Mouse (Mus musculus): ENCODE measurements around the gene Rsl1d1. TPM values are rescaled to one million over a fixed set of nuclear protein-coding genes. Genes with fewer than 3 reads are reported as not detected.

Rsl1d1 gene
- polyA plus RNA-seq, 1 experiment from 2014 or later = 219 TPM

Small RNAs within 50 kb of the gene (microRNA-seq; reads per million reads assigned to microRNA genes)
- 324 reads per million, percentile 66 among the genes with 10 or more reads in this experiment for gene Gm23935

Other genes with a start within 250 kb of the Rsl1d1 start
- 37.2 and 38.3 TPM in 2 replicates for gene Snn, start 142.4 kb downstream of the Rsl1d1 start, polyA plus RNA-seq (2016; fragmentation: Nextera tagmentation; extraction: Ambion mirVana)
- gene Litaf, start 137.2 kb downstream of the Rsl1d1 start, polyA plus RNA-seq (2016; fragmentation: Nextera tagmentation; extraction: Ambion mirVana) = 60.8 and 68.7 TPM in 2 replicates
- gene Txndc11, start 68.7 kb downstream of the Rsl1d1 start, polyA plus RNA-seq (2016; fragmentation: Nextera tagmentation; extraction: Ambion mirVana) = 32.8 and 40.8 TPM in 2 replicates
- gene Zc3h7a, start 26.9 kb downstream of the Rsl1d1 start, polyA plus RNA-seq (2016; fragmentation: Nextera tagmentation; extraction: Ambion mirVana) = 78.2 and 82.7 TPM in 2 replicates
- 64.6 and 97.9 TPM in 2 replicates for gene Gspt1, start 51.0 kb upstream of the Rsl1d1 start, polyA plus RNA-seq (2016; fragmentation: Nextera tagmentation; extraction: Ambion mirVana)
- gene Tnfrsf17, start 110.5 kb upstream of the Rsl1d1 start, polyA plus RNA-seq (2016; fragmentation: Nextera tagmentation; extraction: Ambion mirVana) = not detected in 2 replicates
- 6.7 and 7.9 TPM in 2 replicates for gene Snx29, start 119.6 kb upstream of the Rsl1d1 start, polyA plus RNA-seq (2016; fragmentation: Nextera tagmentation; extraction: Ambion mirVana)